Mouse (Mus musculus): ENCODE measurements around the gene Slc41a2. TPM values are rescaled to one million over a fixed set of nuclear protein-coding genes. Genes with fewer than 3 reads are reported as not detected.
"Not testable (repeated sequence)": the region's sequence is repeated elsewhere in the genome, so short reads cannot be mapped to it uniquely, and the experiment has no call there.

Slc41a2 gene
- total RNA-seq (2021), result 10 to 100 TPM; 35.4 to 43.7 TPM
- long read RNA-seq, full-length matches to known transcripts, result 2 of 8 reads
- long read RNA-seq, partial matches to known transcripts, result 3 of 8 reads
- long read RNA-seq, other reads (novel, unspliced or antisense), result 3 of 8 reads

DNA sequence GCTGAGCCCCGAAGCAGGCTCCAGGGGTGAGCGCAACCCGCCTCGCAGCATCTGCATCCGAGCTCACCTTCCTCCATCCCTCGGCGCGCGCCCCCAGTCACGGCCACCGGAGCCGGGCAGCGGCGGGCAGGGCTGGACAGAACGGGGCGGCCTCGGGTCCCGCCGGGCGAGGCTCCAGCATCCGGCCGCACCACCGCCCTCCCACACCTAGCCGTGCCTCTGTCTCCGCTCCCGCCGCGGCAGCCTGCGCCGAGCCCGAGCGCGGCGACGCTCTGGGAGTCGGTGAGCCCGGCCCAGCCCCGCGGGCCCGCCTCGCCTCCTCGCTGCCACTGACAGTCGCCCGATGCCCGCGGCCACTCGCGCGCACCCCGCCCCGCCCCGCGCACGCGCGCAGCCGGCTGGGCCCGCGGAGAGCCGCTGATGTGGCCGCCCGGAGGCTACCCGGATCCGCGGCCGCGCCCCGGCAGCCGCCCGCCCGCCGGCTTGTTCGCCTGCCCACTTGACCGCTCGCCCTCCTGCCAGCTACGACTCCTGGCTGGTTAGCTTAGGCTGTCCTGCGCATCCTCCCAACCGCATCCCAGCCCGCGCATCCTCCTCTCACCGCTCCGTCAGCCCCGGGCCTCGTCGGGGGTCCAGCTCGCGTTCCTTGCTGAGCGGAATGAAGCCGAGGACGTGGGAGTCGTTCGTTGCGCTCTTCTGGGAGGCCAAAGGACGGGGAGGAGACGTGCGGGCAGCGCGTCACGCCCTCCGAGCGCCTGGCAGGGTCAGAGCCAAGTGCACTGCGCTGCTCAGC is at the start of gene Slc41a2:
Gene Slc41a2, minus strand, starts transcription at position 724 of the 793 bp plus-strand sequence.
- peak; percentile 66 to 81 for DNase-seq (ENCODE audit: low spot score in 2 of 2)

DNA sequence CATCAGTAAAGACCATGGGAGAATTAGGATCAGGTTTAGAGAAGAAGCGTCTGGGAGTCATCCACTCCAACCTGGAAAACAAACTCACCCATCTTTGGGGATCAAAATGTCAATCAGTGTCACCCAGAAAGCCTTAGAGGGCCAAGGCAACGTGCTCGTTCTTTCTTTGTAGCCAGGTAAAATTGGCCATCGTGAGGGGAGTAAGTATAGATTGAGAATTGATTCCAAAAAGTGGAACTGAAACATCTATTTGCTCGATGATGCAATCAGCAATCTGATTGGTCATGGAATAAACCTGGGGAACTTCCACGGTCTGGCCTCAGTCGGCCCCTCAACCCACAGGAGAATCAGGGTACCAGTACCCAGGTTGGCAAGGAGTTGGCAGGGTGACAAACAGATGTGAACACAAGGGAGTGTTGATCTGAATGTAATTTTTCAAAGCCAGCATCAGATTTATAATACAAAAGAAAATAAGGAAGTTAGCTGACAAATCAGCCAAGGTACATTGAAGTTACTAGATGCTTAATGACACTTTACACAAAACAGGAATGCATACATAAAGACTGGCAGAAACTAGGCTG is 47.7 kb upstream of the Slc41a2 start:
- DNase-seq (ENCODE audit: low spot score in 2 of 2), result no peak

DNA sequence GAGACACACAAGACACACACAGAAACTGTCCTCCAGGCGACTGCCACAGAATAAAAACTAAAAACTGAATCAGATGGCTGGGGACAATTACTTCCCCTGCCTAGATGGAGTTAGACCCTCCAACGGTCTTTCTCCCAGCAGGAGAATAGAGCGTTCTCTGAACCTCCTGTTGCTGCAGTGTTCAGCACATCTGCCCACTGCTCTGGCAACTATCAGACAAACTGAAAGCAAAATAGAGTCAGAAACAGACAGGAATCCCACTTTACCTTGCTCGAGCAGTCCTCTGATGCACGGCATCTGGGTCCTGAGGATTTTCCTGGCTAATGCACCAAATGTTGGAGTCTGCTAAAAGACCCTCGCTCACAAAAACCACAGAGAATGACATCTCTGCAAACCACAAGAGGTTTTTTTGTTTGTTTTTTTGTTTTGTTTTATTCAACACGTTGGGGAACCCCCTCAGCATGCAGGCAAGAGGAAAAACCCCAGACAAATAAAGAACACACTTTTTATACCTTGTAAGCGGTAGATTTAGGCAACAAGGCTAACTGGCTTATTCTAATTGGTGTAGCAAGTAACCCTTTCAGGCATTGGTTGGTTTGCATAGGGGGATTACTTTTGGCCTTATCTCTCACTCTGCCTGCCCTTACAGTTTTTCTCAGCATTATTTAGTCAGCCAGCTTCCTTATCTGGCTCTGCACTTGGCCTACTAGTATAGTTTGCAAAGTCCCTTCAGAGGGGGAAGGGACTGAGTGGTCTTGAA is 47.0 kb upstream of the Slc41a2 start:
- no peak for DNase-seq (ENCODE audit: low spot score in 2 of 2)

DNA sequence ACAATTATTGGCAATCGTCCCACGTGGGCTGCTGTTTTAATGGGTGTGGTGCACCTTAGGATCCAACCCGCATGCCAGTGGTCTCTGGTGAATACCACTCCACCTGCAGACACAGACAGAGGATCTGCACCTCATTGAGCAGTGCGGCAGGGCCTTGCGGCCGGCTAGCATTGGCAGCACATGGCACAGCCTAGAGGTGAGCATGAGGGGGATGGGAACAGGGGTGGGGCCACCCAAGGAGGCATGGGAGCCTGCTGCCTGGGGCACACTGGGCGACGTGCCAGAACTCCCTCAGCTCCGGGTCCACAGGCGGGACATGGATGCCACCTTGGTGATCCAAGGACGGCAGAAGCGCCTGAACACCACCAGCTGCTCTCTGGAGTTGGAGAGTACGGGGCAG is 46.2 kb upstream of the Slc41a2 start:
- no peak for DNase-seq (ENCODE audit: low spot score in 2 of 2)

DNA sequence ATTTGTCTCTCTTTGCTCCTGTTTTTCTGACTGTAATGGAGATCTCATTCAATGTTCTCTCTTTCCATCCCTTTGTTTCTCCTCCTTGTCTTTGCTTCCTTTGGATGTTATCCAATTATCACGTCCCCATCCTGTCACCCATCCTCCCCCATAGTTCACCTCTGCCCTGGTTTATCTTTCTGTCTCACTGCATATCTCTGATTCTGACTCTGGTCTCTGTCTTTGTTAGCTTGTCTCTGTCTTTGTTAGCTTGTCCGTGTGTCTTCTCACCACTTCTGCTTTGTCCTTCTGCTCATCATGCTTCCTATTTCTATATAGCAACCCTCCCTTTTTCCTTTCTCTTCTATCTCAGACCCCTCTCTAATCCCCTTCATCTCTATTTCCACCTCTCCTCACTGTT is 45.3 kb upstream of the Slc41a2 start:
- no peak for DNase-seq (ENCODE audit: low spot score in 2 of 2)

DNA sequence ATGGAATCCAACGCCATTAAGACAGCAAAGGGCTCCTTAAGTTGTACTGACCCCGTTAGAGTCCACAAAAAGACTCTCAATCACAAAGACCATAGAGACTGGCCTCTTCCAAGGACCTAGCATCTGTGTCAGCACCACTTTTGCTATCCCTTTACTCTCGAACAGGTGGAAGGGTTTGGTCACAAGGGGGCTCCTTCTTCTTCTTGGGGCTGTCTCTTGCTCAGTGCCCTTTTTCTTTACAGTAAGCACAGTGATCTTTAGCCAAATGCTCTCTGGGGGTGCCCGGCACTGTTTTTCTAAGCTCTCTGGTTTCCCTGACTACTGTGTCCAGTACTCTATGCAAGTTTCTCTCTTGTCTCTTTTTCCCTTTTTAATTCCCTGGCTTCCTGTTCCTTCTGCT is 44.8 kb upstream of the Slc41a2 start:
- DNase-seq (ENCODE audit: low spot score in 2 of 2), result no peak

DNA sequence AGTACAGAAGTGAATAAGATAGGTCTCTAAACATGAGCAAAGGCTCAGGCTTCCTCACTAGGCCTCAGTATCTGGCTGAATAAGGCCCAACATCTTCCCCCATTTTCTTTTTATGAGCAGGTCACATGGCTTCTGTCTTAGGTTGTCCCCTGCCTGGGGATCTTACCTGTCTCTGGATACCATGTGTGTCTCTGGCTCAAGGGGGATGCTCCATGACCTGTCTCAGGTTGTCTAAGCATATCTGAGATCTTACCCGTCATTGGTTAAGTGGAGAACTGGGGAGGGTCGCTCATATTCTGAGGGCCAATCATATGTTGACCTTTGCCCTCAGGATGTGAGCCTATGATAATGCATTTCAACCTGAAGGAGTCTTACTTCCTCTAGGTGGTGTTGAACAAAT is 42.8 kb upstream of the Slc41a2 start:
- DNase-seq (ENCODE audit: low spot score in 2 of 2), result no peak

DNA sequence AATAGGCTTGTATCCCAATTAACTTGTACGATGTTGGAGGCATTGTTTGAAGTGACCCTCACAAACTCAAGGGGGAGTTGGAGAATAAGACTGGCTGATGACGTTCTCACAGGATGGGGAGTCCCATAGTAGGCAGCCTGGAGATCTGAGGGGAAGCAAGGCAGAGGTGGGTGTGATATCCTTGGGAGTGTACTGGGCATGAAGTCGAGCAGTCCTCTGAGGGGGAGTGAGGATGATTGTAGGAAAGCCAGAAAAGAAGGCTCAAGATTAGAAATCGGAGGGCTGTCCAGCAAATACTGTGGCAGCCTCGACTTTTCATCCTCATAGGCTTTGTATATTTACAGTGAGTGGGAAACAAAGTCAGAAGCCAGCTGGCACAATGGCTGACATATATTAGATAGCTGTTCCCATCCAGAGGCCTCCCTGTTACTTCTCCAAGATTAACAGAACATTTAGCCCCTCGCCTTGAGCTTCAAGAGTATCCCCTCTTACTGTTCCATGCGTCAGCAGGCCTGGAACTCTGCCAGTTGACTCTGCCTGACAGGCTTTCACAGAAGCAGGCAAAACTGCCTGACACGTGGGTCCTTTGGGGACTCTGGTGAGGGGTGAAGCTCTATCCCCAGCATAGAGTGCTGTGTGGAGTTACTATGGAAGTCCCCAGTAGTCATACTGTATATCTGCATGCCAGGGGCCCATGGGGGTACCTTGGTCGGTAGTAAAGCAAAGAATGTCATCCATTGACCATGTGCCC is 40.6 kb upstream of the Slc41a2 start:
- no peak for DNase-seq (ENCODE audit: low spot score in 2 of 2)

DNA sequence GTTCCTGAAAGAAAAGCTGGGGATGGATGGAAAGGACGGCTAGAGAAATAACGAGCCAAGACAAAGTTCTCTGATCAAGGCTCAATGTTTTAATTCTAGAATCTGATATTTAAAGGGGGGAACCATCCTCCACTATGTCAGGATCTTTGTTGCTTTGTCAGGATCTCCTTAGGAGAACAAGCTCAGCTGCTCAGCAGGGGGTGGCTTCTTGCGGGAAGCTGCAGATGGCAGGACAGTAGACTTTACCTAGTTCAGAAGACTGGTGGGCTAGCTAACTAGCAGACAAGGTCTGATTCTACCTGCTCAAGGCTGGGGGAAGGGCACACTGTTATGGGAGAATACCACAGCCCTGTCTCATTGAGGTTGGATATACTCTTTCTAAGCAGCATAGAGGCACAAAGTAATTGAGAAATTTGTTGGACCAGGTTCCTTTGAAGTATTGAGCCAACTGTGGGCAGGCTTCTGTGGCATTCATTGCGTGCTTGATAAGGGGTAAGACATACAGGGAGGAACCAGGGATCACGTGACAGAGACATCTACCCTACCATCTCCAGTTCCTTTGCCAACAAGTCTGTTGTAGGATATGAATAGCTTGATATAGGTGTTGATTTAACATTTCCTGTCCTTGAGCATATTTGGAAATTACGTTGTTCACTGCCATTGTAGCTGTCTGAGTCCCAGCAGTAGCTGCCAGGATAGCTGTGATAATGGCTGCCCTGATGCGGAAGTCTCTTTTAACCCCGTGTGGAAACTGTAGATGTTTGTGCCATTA is 39.4 kb upstream of the Slc41a2 start:
- DNase-seq (ENCODE audit: low spot score in 2 of 2), result no peak

DNA sequence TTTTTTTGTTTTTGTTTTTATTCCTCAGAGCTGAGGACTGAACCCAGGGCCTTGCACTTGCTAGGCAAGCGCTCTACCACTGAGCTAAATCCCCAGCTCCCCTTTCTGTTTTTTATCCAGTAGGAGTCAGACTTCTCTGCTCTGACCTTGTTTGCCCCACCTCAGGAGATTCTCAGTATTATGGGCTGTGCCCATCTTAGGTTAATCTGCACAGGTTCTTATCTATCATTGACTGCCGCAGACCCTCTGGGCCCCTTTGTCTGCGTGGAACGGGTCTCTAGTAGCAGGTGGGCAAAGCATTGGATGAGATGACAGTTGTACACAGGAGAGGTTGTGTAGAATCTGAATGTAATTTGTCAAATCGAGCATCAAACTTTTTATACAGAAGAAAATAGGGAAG is 37.8 kb upstream of the Slc41a2 start:
- not testable (repeated sequence) for DNase-seq (ENCODE audit: low spot score in 2 of 2)

DNA sequence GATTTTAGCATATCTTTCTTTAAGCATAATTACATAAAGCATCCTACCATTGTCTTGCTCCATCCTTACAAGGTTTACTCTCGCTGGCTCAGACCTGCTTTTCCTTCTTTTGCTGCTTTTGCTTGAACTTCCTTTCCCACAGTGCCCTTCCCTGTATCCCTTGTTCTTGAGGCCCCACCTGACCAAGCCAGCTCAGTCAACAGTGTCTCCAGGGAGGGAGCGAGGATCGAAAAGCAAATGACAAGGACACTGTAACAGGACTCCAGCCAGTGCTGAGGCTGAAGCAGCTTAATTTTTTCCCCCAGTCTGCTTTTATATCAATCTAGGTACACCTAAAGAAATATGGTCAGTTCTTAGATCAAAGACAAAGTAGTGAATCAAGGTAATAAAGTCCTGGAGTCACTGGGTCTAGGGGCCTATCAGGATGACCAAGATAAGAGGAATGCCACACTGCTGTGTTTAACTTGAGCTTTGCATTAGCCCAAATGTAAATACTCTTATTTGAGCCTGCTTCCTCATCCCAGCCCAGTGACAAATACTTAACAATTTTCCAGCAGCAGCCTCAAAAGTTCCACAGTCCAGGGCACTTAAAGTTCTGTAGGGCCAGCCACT is 36.5 kb upstream of the Slc41a2 start:
- no peak for DNase-seq (ENCODE audit: low spot score in 2 of 2)

DNA sequence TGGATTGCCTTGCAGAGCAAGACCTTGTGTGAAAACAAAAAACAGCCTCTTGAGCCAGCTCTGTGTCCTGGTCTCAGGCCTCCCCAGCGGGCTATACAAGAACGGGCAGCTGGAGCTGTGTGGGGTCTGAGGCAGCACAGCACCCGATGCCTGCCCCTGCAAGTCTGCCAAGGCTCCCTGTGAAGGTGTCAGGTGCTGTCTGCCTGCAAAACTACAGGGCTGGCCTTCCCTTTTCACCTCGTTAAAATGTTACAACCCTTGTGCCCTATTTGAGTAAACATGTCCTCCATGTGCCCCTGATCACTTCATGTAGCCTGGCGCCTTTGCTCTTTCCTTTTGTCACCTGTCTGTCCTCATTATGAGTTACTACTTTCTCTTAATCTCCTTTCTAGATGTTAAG is 31.2 kb upstream of the Slc41a2 start:
- no peak for DNase-seq (ENCODE audit: low spot score in 2 of 2)

DNA sequence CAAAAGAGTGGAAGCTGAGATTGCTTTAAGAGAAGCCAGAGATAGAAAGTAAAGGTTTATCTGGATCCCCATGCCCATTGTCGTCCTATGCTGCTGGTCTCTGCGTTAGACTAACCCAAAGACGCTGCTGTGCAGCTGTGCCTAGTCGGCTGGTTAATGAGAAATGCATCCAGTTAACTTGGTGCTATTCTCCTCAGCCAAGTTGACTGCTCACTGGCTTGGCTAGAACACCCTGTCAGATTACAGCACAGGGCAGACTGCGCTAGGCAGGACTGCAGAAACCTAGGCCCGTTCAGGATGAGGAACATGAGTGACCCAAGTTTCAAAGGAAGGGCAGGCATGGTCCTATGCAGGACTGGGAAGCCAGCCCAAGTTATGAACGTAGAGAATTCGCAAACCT is 25.8 kb upstream of the Slc41a2 start:
- DNase-seq (ENCODE audit: low spot score in 2 of 2), result no peak

DNA sequence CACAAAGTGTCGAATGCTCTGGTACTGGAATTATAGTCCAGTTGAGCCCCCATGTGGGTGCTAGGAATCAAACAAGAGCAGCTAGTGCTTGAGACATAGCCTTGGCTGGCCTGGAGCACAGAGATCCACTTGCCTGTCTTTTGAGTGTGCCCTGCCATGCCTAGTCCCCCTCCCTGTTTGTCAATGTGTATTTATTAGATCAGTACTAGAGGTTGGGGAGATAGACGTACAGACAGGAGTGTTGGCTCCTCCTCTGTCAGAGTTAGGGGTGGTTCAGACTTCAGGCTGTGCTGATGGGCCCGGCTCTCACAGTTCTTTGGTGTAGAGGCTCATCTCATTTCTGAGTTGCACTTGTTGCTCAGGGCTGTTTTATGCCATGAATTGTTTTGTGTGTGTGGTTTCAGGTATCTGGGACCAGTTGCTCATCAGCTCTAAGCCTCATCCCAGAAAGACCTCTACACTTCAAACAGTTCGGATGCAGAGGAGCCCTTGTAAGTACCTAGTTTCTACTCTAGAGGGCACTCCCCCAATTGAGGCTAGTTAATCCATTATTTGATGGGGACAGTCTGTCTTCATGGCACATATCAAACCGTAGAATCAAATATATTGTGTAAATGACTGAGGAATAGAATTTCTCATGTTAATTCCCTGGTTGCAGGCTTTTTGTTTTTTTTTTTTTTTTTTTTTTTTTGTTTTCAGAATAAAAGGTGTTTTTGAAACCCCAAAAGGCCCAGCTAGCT is 24.1 kb upstream of the Slc41a2 start:
- DNase-seq (ENCODE audit: low spot score in 2 of 2), result peak in 1 of 2 experiments; percentile 33

DNA sequence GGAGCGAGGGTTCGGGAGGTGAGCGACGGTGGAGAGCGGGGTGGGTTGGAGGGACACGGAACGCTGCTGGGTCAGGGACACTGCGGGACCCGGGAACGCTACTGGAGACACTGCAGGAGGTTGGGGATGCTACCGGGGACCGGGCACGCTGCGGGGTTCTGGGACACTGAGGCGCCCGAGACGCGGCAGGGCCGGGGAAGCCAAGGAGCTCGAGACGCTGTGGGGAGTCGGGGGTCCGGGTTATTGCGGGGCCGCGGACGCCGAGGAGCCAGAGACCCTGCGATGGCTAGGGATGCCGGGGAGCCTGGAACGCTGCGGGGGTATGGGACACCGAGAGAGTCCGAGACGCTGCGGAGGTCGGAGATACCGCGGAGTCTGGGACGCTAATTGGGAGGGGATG is 22.7 kb upstream of the Slc41a2 start:
- DNase-seq (ENCODE audit: low spot score in 2 of 2), result no peak

DNA sequence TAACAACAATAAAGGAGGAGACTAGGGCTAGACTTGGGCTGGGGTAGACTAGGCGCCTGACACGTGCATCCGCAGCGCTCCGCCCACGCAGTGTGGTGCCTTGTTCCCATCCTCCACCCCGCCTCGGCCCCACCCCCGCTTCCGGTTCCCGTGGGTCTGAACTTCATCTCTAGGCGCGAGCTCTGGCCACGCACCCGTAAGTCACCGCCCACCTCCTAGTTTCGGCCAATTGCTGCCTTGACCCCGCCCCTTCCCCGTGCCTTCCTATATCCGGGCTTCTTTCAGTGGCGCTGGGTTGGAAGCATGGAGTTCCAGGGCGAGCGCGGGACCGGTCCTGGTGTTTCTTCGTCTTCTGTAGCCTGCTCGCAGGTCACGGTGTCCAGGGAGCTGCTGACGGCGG is 22.3 kb upstream of the Slc41a2 start, which contains the start of gene D10Wsu102e:
Gene D10Wsu102e, plus strand, starts transcription at position 266 of the 400 bp plus-strand sequence.
- DNase-seq (ENCODE audit: low spot score in 2 of 2), result peak; percentile 92 to 96

DNA sequence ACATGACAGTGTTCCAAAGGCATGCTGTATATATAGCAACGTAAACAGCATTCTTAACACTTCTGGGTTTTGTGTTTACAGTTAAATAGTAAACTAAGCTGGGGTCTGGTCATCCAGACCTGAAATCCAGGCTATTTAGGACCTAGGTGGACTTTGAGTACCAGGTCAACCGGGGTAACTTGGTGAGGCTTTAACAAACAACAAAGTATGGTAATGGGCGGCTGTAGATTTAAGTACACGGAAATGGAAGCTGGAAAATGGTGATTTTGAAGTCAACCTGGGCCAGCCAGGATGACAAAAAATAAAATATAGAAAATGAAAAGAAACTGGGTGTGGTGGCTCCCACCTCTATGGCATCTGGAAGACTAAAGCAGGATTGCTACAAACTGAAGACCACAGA is 21.8 kb upstream of the Slc41a2 start:
- DNase-seq (ENCODE audit: low spot score in 2 of 2), result no peak

DNA sequence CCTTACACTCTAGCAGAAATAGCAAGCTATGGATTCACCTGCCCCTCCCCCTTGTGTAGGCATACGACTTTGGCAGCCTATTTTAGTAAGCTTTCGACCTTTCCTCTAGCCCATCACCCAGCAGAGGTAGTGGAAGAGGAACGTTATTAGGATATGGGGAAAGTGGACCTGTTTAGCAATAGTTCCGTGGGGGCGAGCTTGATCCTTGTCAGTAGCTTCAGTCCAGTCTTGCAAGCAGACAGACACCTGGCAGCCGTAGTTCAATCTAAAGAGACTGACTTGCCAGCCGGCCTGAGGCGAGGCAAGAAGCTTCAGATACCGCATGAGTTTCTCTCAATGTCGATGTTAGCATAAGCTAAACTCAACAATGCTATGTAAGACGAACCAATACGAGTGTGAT is 18.7 kb upstream of the Slc41a2 start:
- DNase-seq (ENCODE audit: low spot score in 2 of 2), result no peak

DNA sequence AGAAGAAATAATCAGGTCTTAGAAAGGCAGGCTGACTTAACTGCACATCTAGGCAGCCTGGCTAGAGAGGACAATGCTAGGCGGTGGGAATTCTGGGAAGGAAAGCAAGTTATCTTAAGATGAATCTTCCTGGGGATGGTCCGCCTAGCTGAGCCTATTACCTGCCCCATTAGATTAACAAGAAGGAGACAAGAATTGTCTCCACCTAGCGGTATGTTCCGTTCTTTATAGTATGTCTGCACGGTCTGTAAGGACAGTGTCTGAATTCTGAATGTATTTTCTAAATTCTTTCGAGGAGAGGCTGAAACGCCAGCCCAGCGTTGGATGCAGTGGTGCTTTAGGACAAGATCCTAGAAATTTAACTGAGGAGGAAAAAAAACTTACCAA is 16.6 kb upstream of the Slc41a2 start:
- DNase-seq (ENCODE audit: low spot score in 2 of 2), result no peak

All from layer of hippocampus, postnatal 10 days (tissue).